Mouse (Mus musculus) cerebellum, adult 2 months (tissue): ENCODE results near the gene Trim11.

ENCODE experiments used
- CTCF ChIP-seq: fragments of 200-500 bp; IDR thresholded peaks from 2 replicates; pipeline ENCODE4 v1.5.1; 2011; ENCODE audit warnings: low read depth, mild to moderate bottlenecking, control low read depth, low read length, moderate library complexity, borderline replicate concordance; ENCODE audit not compliant: insufficient read depth
- POLR2A ChIP-seq: fragments of 200-500 bp; IDR thresholded peaks from 2 replicates; pipeline ENCODE4 v1.6.1; 2011; ENCODE audit warnings: low read length, control low read depth, borderline replicate concordance; ENCODE audit not compliant: insufficient read depth

DNA sequence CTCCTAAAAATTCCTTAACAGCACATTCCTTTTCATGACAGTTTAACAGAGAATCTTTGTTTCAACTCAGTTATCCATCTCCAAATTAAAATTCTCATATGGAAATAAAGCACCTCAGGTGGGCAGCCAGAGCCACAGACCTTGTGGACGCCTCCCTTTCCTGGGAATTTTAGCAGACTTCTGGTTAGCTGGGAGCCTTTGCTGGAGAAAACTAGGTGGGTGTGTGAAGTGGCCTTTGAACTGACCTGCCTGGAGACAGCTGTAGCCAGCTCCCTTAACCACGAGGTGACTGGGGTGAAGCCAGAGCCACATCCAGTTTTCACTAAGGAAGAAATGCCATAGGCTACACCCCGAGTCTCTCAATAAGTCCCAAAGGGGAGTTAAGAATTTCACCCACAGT, 48.3 kb upstream of the Trim11 start:
- no peak for TF ChIP-seq CTCF
- no peak for TF ChIP-seq POLR2A
